Mouse (Mus musculus): Measurements from ENCODE around the gene Tent4a.

Gene Tent4a

GRCm38 (mm10) chr13:69534334-69534653, at the start of gene Tent4a:
Tent4a (minus strand) TSS chr13:69534617.
- no peak for DNase-seq

GRCm38 (mm10) chr13:69583591-69583990, 49.2 kb upstream of the Tent4a start:
- no peak for DNase-seq

GRCm38 (mm10) chr13:69582411-69582810, 48.0 kb upstream of the Tent4a start:
- DNase-seq: no peak

- no peak for DNase-seq
Observed at GRCm38 (mm10) chr13:69577181-69577834, 42.9 kb upstream of the Tent4a start.

GRCm38 (mm10) chr13:69576676-69577075, 42.3 kb upstream of the Tent4a start:
- DNase-seq: no peak

GRCm38 (mm10) chr13:69572594-69572993, 38.2 kb upstream of the Tent4a start:
- DNase-seq: peak in 1 of 2 experiments; percentile 55

GRCm38 (mm10) chr13:69569201-69569600, 34.8 kb upstream of the Tent4a start:
- DNase-seq: peak; percentile 73 to 85

GRCm38 (mm10) chr13:69565401-69565800, 31.0 kb upstream of the Tent4a start:
- DNase-seq: peak in 1 of 2 experiments; percentile 29

GRCm38 (mm10) chr13:69564573-69564972, 30.2 kb upstream of the Tent4a start:
- DNase-seq: no peak

GRCm38 (mm10) chr13:69563905-69564304, 29.5 kb upstream of the Tent4a start:
- peak; percentile 25 to 56 for DNase-seq

GRCm38 (mm10) chr13:69562654-69563574, 28.5 kb upstream of the Tent4a start:
- no peak for DNase-seq

GRCm38 (mm10) chr13:69562004-69562403, 27.6 kb upstream of the Tent4a start:
- no peak for DNase-seq

- DNase-seq: no peak
Observed at GRCm38 (mm10) chr13:69559291-69559961, 25.0 kb upstream of the Tent4a start.

GRCm38 (mm10) chr13:69558098-69558660, 23.8 kb upstream of the Tent4a start:
- peak; percentile 26 to 52 for DNase-seq

GRCm38 (mm10) chr13:69556728-69557127, 22.3 kb upstream of the Tent4a start:
- DNase-seq: no peak

- DNase-seq: no peak
Observed at GRCm38 (mm10) chr13:69555957-69556482, 21.6 kb upstream of the Tent4a start.

GRCm38 (mm10) chr13:69555045-69555444, 20.6 kb upstream of the Tent4a start:
- DNase-seq: no peak

GRCm38 (mm10) chr13:69554255-69554654, 19.8 kb upstream of the Tent4a start:
- no peak for DNase-seq

GRCm38 (mm10) chr13:69553024-69553423, 18.6 kb upstream of the Tent4a start:
- peak in 1 of 2 experiments; percentile 61 for DNase-seq

- no peak for DNase-seq
Observed at GRCm38 (mm10) chr13:69550831-69551230, 16.4 kb upstream of the Tent4a start.

GRCm38 (mm10) chr13:69549980-69550379, 15.6 kb upstream of the Tent4a start:
- DNase-seq: no peak

GRCm38 (mm10) chr13:69547488-69548180, 13.2 kb upstream of the Tent4a start:
- DNase-seq: no peak
